ENCODE assay signal across 9 mouse cellular contexts in genomic region chr2:32353836-32354235, GRCm38 (mm10). TPM values are rescaled to one million over a fixed set of nuclear protein-coding genes. Genes with fewer than 3 reads are reported as not detected.
DNase-seq lines count a peak whose midpoint lies in the region; ATAC-seq and TF ChIP-seq lines count a peak whose summit lies in the region.
"Had no signal": no experiment of that assay in that cellular context is flagged by ENCODE, and none has a peak within 500 bp of the region (broad histone marks: within the 10 kb centered on the region; RNA-seq: fewer than 3 reads in every experiment).

No protein-coding gene starts in this region.

- no peaks in the 10 kb centered on the region for H3K36me3 ChIP-seq in lung, embryonic 15.5 days
- peaks cover 6% of the 10 kb centered on the region; the same call in 1 of the 2 replicates for H3K36me3 ChIP-seq in hindbrain, embryonic 14.5 days (replicated peaks; ENCODE audit: control insufficient read depth, insufficient read depth)
- H3K36me3 ChIP-seq in neural tube, embryonic 15.5 days: peaks cover 6% of the 10 kb centered on the region; the same call in 1 of the 2 replicates
- no peaks in the 10 kb centered on the region for H3K36me3 ChIP-seq in forebrain, embryonic 14.5 days (ENCODE audit: control insufficient read depth, insufficient read depth, low read length)

- peak overlapping the region; percentile 99; the same call in 1 of the 2 replicates for H3K4me2 ChIP-seq in lung, embryonic 15.5 days
- peak overlapping the region; percentile 76; the same call in 1 of the 2 replicates for H3K4me2 ChIP-seq in hindbrain, embryonic 14.5 days (replicated peaks)
- peak overlapping the region; percentile 79; the same call in 1 of the 2 replicates for H3K4me2 ChIP-seq in neural tube, embryonic 15.5 days
- no peak overlapping the region; the same call in 1 of the 2 replicates for H3K4me2 ChIP-seq in forebrain, embryonic 14.5 days (ENCODE audit: low read length)

- H3K4me3 ChIP-seq in lung, embryonic 15.5 days: no peak overlapping the region
- H3K4me3 ChIP-seq in lung, adult 2 months (replicated peaks; ENCODE audit: extremely low read depth, low read depth, low read length): no peak overlapping the region
- H3K4me3 ChIP-seq in hindbrain, embryonic 14.5 days (replicated peaks; ENCODE audit: low read length): peak overlapping the region; percentile 89; the same call in 1 of the 2 replicates
- no peak overlapping the region for H3K4me3 ChIP-seq in neural tube, embryonic 15.5 days (replicated peaks)
- H3K4me3 ChIP-seq in forebrain, embryonic 14.5 days (ENCODE audit: low read depth, low read length): no peak overlapping the region

- no peak for ATAC-seq in lung, embryonic 15.5 days (ENCODE audit: borderline replicate concordance, extremely low read depth, low FRiP score, low TSS enrichment)
- no peak for ATAC-seq in hindbrain, embryonic 14.5 days (ENCODE audit: low FRiP score)
- ATAC-seq in neural tube, embryonic 15.5 days (ENCODE audit: low FRiP score): no peak
- ATAC-seq in forebrain, embryonic 14.5 days: no peak

- 34% methylated on average over 6 of the region's 6 CpGs for WGBS in lung, embryonic 15.5 days
- 56% methylated on average over 6 of the region's 6 CpGs for WGBS in lung, adult 2 months
- 74% methylated on average over 6 of the region's 6 CpGs for WGBS in hindbrain, embryonic 14.5 days
- WGBS in neural tube, embryonic 15.5 days: 75% methylated on average over 6 of the region's 6 CpGs
- 70% methylated on average over 6 of the region's 6 CpGs for WGBS in forebrain, embryonic 14.5 days

- H3K27ac ChIP-seq in lung, embryonic 15.5 days: no peak overlapping the region
- H3K27ac ChIP-seq in hindbrain, embryonic 14.5 days: no peak overlapping the region
- H3K27ac ChIP-seq in neural tube, embryonic 15.5 days (replicated peaks): no peak overlapping the region
- H3K27ac ChIP-seq in forebrain, embryonic 14.5 days (ENCODE audit: low read depth, low read length): no peak overlapping the region

- no peak for TF ChIP-seq CTCF in lung, adult 2 months (IDR thresholded peaks at IDR 0.05; ENCODE audit: insufficient read depth, low read length)

- H3K9ac ChIP-seq in lung, embryonic 15.5 days: peak overlapping the region; percentile 57; the same call in 1 of the 2 replicates
- no peak overlapping the region for H3K9ac ChIP-seq in hindbrain, embryonic 14.5 days
- H3K9ac ChIP-seq in neural tube, embryonic 15.5 days (replicated peaks): no peak overlapping the region
- no peak overlapping the region for H3K9ac ChIP-seq in forebrain, embryonic 14.5 days (ENCODE audit: low read length)

- H3K27me3 ChIP-seq in lung, embryonic 15.5 days: peaks cover 8% of the 10 kb centered on the region; the same call in 1 of the 2 replicates
- H3K27me3 ChIP-seq in hindbrain, embryonic 14.5 days (ENCODE audit: control insufficient read depth, insufficient read depth, low read length): no peaks in the 10 kb centered on the region
- no peaks in the 10 kb centered on the region for H3K27me3 ChIP-seq in neural tube, embryonic 15.5 days (replicated peaks)
- no peaks in the 10 kb centered on the region for H3K27me3 ChIP-seq in forebrain, embryonic 14.5 days (replicated peaks; ENCODE audit: control insufficient read depth, insufficient read depth, low read length)
- H3K27me3 ChIP-seq: Patski had no signal

- peak; percentile 91 for DNase-seq in heart, adult 11 months
- no peak for DNase-seq in heart, adult 18-20 months
- no peak for DNase-seq in lung, adult 2 months
- DNase-seq in hindbrain, embryonic 14.5 days (ENCODE audit: low spot score): no peak
- DNase-seq in thymus, postnatal 0 days (ENCODE audit: low spot score): no peak
- DNase-seq in forebrain, embryonic 14.5 days (ENCODE audit: low spot score): no peak

- H3K9me3 ChIP-seq in lung, embryonic 15.5 days: no peaks in the 10 kb centered on the region
- no peaks in the 10 kb centered on the region for H3K9me3 ChIP-seq in hindbrain, embryonic 14.5 days (ENCODE audit: control insufficient read depth, low read length)
- no peaks in the 10 kb centered on the region for H3K9me3 ChIP-seq in neural tube, embryonic 15.5 days (replicated peaks)
- H3K9me3 ChIP-seq in forebrain, embryonic 14.5 days (replicated peaks; ENCODE audit: control insufficient read depth, low read length): no peaks in the 10 kb centered on the region

- no peak for TF ChIP-seq POLR2A in lung, adult 2 months (IDR thresholded peaks at IDR 0.05; ENCODE audit: borderline replicate concordance, extremely low read depth, low read depth, low read length)

- peaks cover 24% of the 10 kb centered on the region for H3K4me1 ChIP-seq in lung, embryonic 15.5 days
- H3K4me1 ChIP-seq in lung, adult 2 months (ENCODE audit: control insufficient read depth, insufficient read depth, low read length): peaks cover 2% of the 10 kb centered on the region; the same call in 1 of the 2 replicates
- H3K4me1 ChIP-seq in hindbrain, embryonic 14.5 days (replicated peaks; ENCODE audit: control insufficient read depth, insufficient read depth, low read length): peaks cover 24% of the 10 kb centered on the region
- peaks cover 34% of the 10 kb centered on the region for H3K4me1 ChIP-seq in neural tube, embryonic 15.5 days
- peaks cover 10% of the 10 kb centered on the region; the same call in 1 of the 2 replicates for H3K4me1 ChIP-seq in forebrain, embryonic 14.5 days (ENCODE audit: control insufficient read depth, insufficient read depth, low read length)

RNA-seq across cellular contexts. Expression of gene Dnm1, which starts 0.7 kb away (rescaled TPM):
- total RNA-seq in heart, adult 18-20 months (2021): 1 to 10 TPM; 3.6 to 4.4 TPM
- polyA plus RNA-seq in lung, embryonic 15.5 days (2015; fragmentation: Nextera tagmentation; extraction: Ambion mirVana): 7.0 and 7.6 TPM in 2 replicates
- 44.0 and 60.3 TPM in 2 replicates for polyA plus RNA-seq in lung, adult 2 months (2012; rRNA removed)
- 123 and 132 TPM in 2 replicates for polyA plus RNA-seq in hindbrain, embryonic 14.5 days (2014; fragmentation: Nextera tagmentation; extraction: Ambion mirVana)
- polyA plus RNA-seq in neural tube, embryonic 15.5 days (2015; fragmentation: Nextera tagmentation; extraction: Ambion mirVana): 72.4 and 86.9 TPM in 2 replicates
- polyA plus RNA-seq in thymus, postnatal 0 days (2015; fragmentation: Nextera tagmentation; extraction: Ambion mirVana): 0.69 and 0.83 TPM in 2 replicates
- polyA plus RNA-seq in forebrain, embryonic 14.5 days (2014; fragmentation: Nextera tagmentation; extraction: Ambion mirVana): 28.2 and 42.8 TPM in 2 replicates

RNA-seq across cellular contexts. Expression of gene Ciz1, which starts 1.7 kb away (rescaled TPM):
- total RNA-seq in heart, adult 18-20 months (2021): 10 to 100 TPM; 19.1 to 27.2 TPM
- 47.0 and 47.7 TPM in 2 replicates for polyA plus RNA-seq in lung, embryonic 15.5 days (2015; fragmentation: Nextera tagmentation; extraction: Ambion mirVana)
- polyA plus RNA-seq in lung, adult 2 months (2012; rRNA removed): 237 and 245 TPM in 2 replicates
- polyA plus RNA-seq in hindbrain, embryonic 14.5 days (2014; fragmentation: Nextera tagmentation; extraction: Ambion mirVana): 47.5 and 49.1 TPM in 2 replicates
- polyA plus RNA-seq in neural tube, embryonic 15.5 days (2015; fragmentation: Nextera tagmentation; extraction: Ambion mirVana): 43.8 and 44.8 TPM in 2 replicates
- polyA plus RNA-seq in thymus, postnatal 0 days (2015; fragmentation: Nextera tagmentation; extraction: Ambion mirVana): 30.5 and 37.6 TPM in 2 replicates
- 37.3 and 48.0 TPM in 2 replicates for polyA plus RNA-seq in forebrain, embryonic 14.5 days (2014; fragmentation: Nextera tagmentation; extraction: Ambion mirVana)

RNA-seq across cellular contexts. Expression of gene 1110008P14Rik, which starts 27.9 kb away (rescaled TPM):
- total RNA-seq in heart, adult 18-20 months (2021): 10 to 100 TPM; 43.2 to 50.5 TPM
- polyA plus RNA-seq in lung, embryonic 15.5 days (2015; fragmentation: Nextera tagmentation; extraction: Ambion mirVana): 32.3 and 33.5 TPM in 2 replicates
- 170 and 173 TPM in 2 replicates for polyA plus RNA-seq in lung, adult 2 months (2012; rRNA removed)
- 170 and 175 TPM in 2 replicates for polyA plus RNA-seq in hindbrain, embryonic 14.5 days (2014; fragmentation: Nextera tagmentation; extraction: Ambion mirVana)
- 163 and 195 TPM in 2 replicates for polyA plus RNA-seq in neural tube, embryonic 15.5 days (2015; fragmentation: Nextera tagmentation; extraction: Ambion mirVana)
- polyA plus RNA-seq in thymus, postnatal 0 days (2015; fragmentation: Nextera tagmentation; extraction: Ambion mirVana): 66.9 and 77.3 TPM in 2 replicates
- polyA plus RNA-seq in forebrain, embryonic 14.5 days (2014; fragmentation: Nextera tagmentation; extraction: Ambion mirVana): 86.9 and 98.4 TPM in 2 replicates

RNA-seq across cellular contexts. Expression of gene Lcn2, which starts 34.2 kb away (rescaled TPM):
- 1 to 10 TPM; 4.8 to 5.6 TPM for total RNA-seq in heart, adult 18-20 months (2021)
- 2.2 TPM in 2 replicates for polyA plus RNA-seq in lung, embryonic 15.5 days (2015; fragmentation: Nextera tagmentation; extraction: Ambion mirVana)
- 193 and 242 TPM in 2 replicates for polyA plus RNA-seq in lung, adult 2 months (2012; rRNA removed)
- 0.78 and 1.3 TPM in 2 replicates for polyA plus RNA-seq in hindbrain, embryonic 14.5 days (2014; fragmentation: Nextera tagmentation; extraction: Ambion mirVana)
- polyA plus RNA-seq in neural tube, embryonic 15.5 days (2015; fragmentation: Nextera tagmentation; extraction: Ambion mirVana): 0.95 and 1.1 TPM in 2 replicates
- polyA plus RNA-seq in thymus, postnatal 0 days (2015; fragmentation: Nextera tagmentation; extraction: Ambion mirVana): 4.3 and 6.3 TPM in 2 replicates
- 0.25 and 0.32 TPM in 2 replicates for polyA plus RNA-seq in forebrain, embryonic 14.5 days (2014; fragmentation: Nextera tagmentation; extraction: Ambion mirVana)

RNA-seq across cellular contexts. Expression of gene Ptges2, which starts 41.9 kb away (rescaled TPM):
- 10 to 100 TPM; 60.2 to 68.5 TPM for total RNA-seq in heart, adult 18-20 months (2021)
- polyA plus RNA-seq in lung, embryonic 15.5 days (2015; fragmentation: Nextera tagmentation; extraction: Ambion mirVana): 22.6 and 25.4 TPM in 2 replicates
- polyA plus RNA-seq in lung, adult 2 months (2012; rRNA removed): 14.7 and 23.8 TPM in 2 replicates
- polyA plus RNA-seq in hindbrain, embryonic 14.5 days (2014; fragmentation: Nextera tagmentation; extraction: Ambion mirVana): 58.1 and 58.9 TPM in 2 replicates
- polyA plus RNA-seq in neural tube, embryonic 15.5 days (2015; fragmentation: Nextera tagmentation; extraction: Ambion mirVana): 47.3 and 52.1 TPM in 2 replicates
- polyA plus RNA-seq in thymus, postnatal 0 days (2015; fragmentation: Nextera tagmentation; extraction: Ambion mirVana): 17.8 and 18.5 TPM in 2 replicates
- 42.2 and 44.8 TPM in 2 replicates for polyA plus RNA-seq in forebrain, embryonic 14.5 days (2014; fragmentation: Nextera tagmentation; extraction: Ambion mirVana)
